Mouse (Mus musculus) C2C12 (cell line): ENCODE results near the gene Trpv4.

Source experiments
- CTCF ChIP-seq: IDR thresholded peaks from one replicate; pipeline ENCODE4 v1.5.1; 2011; ENCODE audit not compliant: control insufficient read depth, insufficient read depth, insufficient read length
- FOSL1 ChIP-seq: IDR thresholded peaks from one replicate; pipeline ENCODE4 v1.8.0; 2011; ENCODE audit warnings: mild to moderate bottlenecking, low read length; ENCODE audit not compliant: poor library complexity, insufficient read depth, severe bottlenecking
- MAX ChIP-seq: IDR thresholded peaks from one replicate; pipeline ENCODE4 v1.6.1; 2011; ENCODE audit warnings: mild to moderate bottlenecking, control low read depth
- MYOG ChIP-seq: IDR thresholded peaks from one replicate; pipeline ENCODE4 v1.6.1; 2011; ENCODE audit not compliant: control insufficient read depth, insufficient read length; ENCODE audit errors: extremely low read depth
- USF1 ChIP-seq: IDR thresholded peaks from one replicate; pipeline ENCODE4 v1.6.1; 2011; ENCODE audit warnings: low read depth, mild to moderate bottlenecking, control low read depth, moderate library complexity

DNA sequence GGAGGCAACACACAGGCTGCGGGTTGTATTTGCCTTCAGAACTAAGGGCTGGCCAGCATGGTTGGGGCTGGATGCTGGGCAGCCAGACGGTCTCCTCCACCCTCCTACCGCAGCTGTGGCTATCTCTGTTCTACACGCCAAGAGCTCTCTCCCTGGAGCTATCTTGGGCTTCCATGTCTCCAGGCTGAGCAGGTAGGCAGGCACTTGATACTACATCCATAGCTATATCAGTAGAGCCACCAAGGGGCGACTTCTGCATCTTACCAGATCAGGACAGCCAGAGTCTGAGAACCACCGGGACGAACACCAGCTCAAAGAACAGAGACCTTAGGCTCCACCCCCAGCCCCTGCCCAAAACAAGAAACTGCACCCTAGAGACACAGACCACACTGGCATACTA, 43.4 kb downstream of the Trpv4 start:
- no peak for TF ChIP-seq USF1
- no peak for TF ChIP-seq CTCF
- no peak for TF ChIP-seq MYOG
- TF ChIP-seq MAX, result no peak
- no peak for TF ChIP-seq FOSL1
